Mouse (Mus musculus) testis, adult 2 months (tissue): ENCODE measurements at regions not wholly inside any gene's neighbourhood (a gene's known extent, or its start where the extent isn't known, plus 50 kb on each side); places are given as distances from the start of the nearest gene placed in this dataset.

Experiments
- H3K27ac ChIP-seq: fragments of 200-500 bp; 2 replicates; pipeline ENCODE4 v1.5.1; 2012; ENCODE audit warnings: low read depth, low read length; ENCODE audit not compliant: control insufficient read depth, insufficient read depth
- H3K27me3 ChIP-seq: fragments of 200-500 bp; 2 replicates; pipeline ENCODE4 v1.6.1; 2012; ENCODE audit warnings: mild to moderate bottlenecking, low read length, moderate library complexity; ENCODE audit not compliant: control insufficient read depth, insufficient read depth
- H3K36me3 ChIP-seq: fragments of 200-500 bp; 2 replicates; pipeline ENCODE4 v1.6.1; 2012; ENCODE audit warnings: mild to moderate bottlenecking, low read length; ENCODE audit not compliant: control insufficient read depth, insufficient read depth
- H3K4me1 ChIP-seq: fragments of 200-500 bp; 2 replicates; pipeline ENCODE4 v1.6.1; 2012; ENCODE audit warnings: low read length; ENCODE audit not compliant: control insufficient read depth, insufficient read depth
- H3K4me3 ChIP-seq: fragments of 200-500 bp; 2 replicates; pipeline ENCODE4 v1.5.1; 2012; ENCODE audit warnings: low read depth, mild to moderate bottlenecking, low read length, moderate library complexity, mixed read lengths; ENCODE audit not compliant: control insufficient read depth
- CTCF ChIP-seq: fragments of 200-500 bp; IDR thresholded peaks from 2 replicates; pipeline ENCODE4 v1.5.1; 2012; ENCODE audit warnings: low read depth, mild to moderate bottlenecking, inconsistent platforms, low read length, moderate library complexity; ENCODE audit not compliant: control insufficient read depth, insufficient read depth, insufficient replicate concordance
- POLR2A ChIP-seq: fragments of 200-500 bp; IDR thresholded peaks from 2 replicates; pipeline ENCODE4 v1.6.1; 2012; ENCODE audit warnings: low read depth, mild to moderate bottlenecking, inconsistent platforms, low read length, moderate library complexity; ENCODE audit not compliant: control insufficient read depth

DNA sequence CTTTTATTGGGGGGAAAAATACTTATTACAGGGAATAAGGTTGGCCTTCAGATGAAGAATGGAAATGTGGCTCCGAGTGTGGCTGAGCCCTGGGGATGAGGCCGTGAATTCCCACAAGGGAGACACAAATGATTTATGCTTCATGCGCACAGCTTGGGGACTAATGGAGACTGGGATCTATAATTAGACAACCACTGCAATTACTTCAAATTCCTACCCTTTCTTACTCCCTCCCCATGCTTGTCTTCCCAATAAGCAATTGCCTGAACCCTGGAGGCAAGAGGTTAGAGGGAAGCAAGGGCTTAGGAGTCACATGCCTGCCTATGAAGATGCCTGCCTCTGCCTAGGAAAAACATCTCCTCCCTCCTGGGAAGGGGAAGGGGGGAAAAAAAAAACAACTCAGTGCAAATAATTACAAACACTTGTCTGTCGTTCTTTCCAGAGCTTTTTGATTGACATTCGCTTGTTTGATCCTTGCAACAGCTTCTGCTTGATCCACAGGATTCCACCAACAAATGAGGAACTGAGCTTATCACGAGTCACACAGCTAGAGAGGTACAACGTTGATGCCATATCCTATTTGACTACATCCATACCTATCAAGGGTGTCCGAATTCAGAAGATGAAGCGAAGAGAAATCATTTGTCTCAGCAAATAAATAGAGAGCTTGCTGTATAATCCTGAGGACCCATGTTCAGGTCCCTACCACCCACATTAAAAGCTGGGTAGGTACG lies 326.1 kb downstream of the Sox9 start:
- no peaks in the 10 kb centered on the region for H3K27me3 ChIP-seq
- H3K27ac ChIP-seq, result no peak overlapping the region
- H3K4me1 ChIP-seq, result no peaks in the 10 kb centered on the region
- H3K4me3 ChIP-seq, result no peak overlapping the region
- TF ChIP-seq POLR2A, result no peak
- TF ChIP-seq CTCF, result no peak
- no peaks in the 10 kb centered on the region for H3K36me3 ChIP-seq

- Histone ChIP-seq H3K27me3 (no peaks in the 10 kb centered on the region), H3K36me3 (no peaks in the 10 kb centered on the region), H3K27ac (no peak overlapping the region), H3K4me1 (no peaks in the 10 kb centered on the region), H3K4me3 (no peak overlapping the region)
- TF ChIP-seq POLR2A (no peak), CTCF (no peak)
These were observed 327.1 kb downstream of the Sox9 start for GRCm38 (mm10) chr11:113109096-113109495.

- H3K27me3 ChIP-seq, result no peaks in the 10 kb centered on the region
- TF ChIP-seq POLR2A (no peak), CTCF (no peak)
- no peak overlapping the region for H3K4me3 ChIP-seq
- H3K36me3 ChIP-seq, result no peaks in the 10 kb centered on the region
- no peaks in the 10 kb centered on the region for H3K4me1 ChIP-seq
- H3K27ac ChIP-seq, result no peak overlapping the region
These were observed 331.3 kb downstream of the Sox9 start for GRCm38 (mm10) chr11:113113220-113113817.

DNA sequence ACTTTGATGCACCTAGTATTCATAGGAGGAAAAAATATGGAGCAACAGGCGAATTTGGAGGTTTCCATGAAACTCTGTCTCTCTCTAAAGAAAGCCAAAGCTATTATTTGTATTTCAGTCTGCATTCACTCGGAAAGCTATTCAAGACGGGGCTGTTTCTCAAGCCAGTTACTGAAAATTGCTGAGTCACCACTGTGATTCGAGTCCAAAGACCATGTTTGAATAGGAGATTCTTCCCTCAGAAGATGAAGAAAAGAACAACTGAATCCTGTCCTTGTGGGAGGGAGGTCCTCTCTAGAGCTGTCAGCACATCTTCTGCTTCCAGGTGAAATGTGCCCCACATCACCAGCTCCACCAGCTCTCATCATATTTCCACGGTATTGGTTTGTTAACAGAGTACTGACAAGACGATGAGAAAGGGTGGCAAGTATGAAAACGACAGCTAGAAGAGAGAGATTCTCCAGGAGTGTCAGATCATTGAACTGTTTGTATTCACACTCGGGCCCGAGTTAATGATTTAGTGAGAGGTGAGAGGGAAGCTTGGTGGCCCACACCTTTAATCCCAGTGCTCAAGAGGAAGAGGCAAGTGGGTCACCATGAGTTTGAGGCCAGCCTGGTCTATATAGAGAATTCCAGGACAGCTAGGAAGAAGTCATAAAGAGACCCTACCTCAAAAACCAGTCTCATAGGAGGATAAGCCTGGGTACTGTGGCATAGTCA lies 335.3 kb downstream of the Sox9 start:
- H3K4me3 ChIP-seq, result no peak overlapping the region

GRCm38 (mm10) chr11:113120570-113120969 lies 338.5 kb downstream of the Sox9 start:
- TF ChIP-seq CTCF, result no peak
- no peak for TF ChIP-seq POLR2A
- Histone ChIP-seq H3K4me3 (no peak overlapping the region), H3K27ac (no peak overlapping the region), H3K4me1 (no peaks in the 10 kb centered on the region), H3K36me3 (no peaks in the 10 kb centered on the region), H3K27me3 (no peaks in the 10 kb centered on the region)

More for the DNA sequence above, 335.3 kb downstream of the Sox9 start:
- Histone ChIP-seq H3K4me1 (no peaks in the 10 kb centered on the region), H3K27ac (no peak overlapping the region), H3K36me3 (no peaks in the 10 kb centered on the region), H3K27me3 (no peaks in the 10 kb centered on the region)
- TF ChIP-seq CTCF (no peak), POLR2A (no peak)

- H3K4me3 ChIP-seq, result no peak overlapping the region
- no peak overlapping the region for H3K27ac ChIP-seq
- H3K4me1 ChIP-seq, result no peaks in the 10 kb centered on the region
- H3K36me3 ChIP-seq, result no peaks in the 10 kb centered on the region
- H3K27me3 ChIP-seq, result no peaks in the 10 kb centered on the region
- no peak for TF ChIP-seq POLR2A
- TF ChIP-seq CTCF, result no peak
These were observed 339.3 kb downstream of the Sox9 start for GRCm38 (mm10) chr11:113121307-113121706.

- Histone ChIP-seq H3K4me3 (no peak overlapping the region), H3K27ac (no peak overlapping the region)
These were observed 340.1 kb downstream of the Sox9 start for GRCm38 (mm10) chr11:113122137-113122536.

More at GRCm38 (mm10) chr11:113122137-113122536, 340.1 kb downstream of the Sox9 start:
- TF ChIP-seq POLR2A (no peak), CTCF (no peak)
- no peaks in the 10 kb centered on the region for H3K4me1 ChIP-seq
- no peaks in the 10 kb centered on the region for H3K36me3 ChIP-seq
- H3K27me3 ChIP-seq, result no peaks in the 10 kb centered on the region
